ENCODE assay signal across 9 mouse cellular contexts in genomic region chr17:12858072-12858471, GRCm38 (mm10). TPM values are rescaled to one million over a fixed set of nuclear protein-coding genes. Genes with fewer than 3 reads are reported as not detected.
A peak's percentile ranks its signal among the peaks of the same experiment; 100 is the strongest.
DNase-seq lines count a peak whose midpoint lies in the region; TF ChIP-seq lines count a peak whose summit lies in the region.
"Had no signal": no experiment of that assay in that cellular context is flagged by ENCODE, and none has a peak within 500 bp of the region (broad histone marks: within the 10 kb centered on the region; RNA-seq: fewer than 3 reads in every experiment).

No protein-coding gene starts in this region.

- H3K27ac ChIP-seq in layer of hippocampus, adult 2 months: no peak overlapping the region
- H3K27ac ChIP-seq: lung, embryonic 15.5 days had no signal

- DNase-seq in adrenal gland, postnatal 14 days: peak; percentile 21
- DNase-seq in adrenal gland, adult 2 months: no peak
- no peak for DNase-seq in layer of hippocampus, adult 2 months (ENCODE audit: low spot score in 2 of 2)
- DNase-seq in layer of hippocampus, adult 9-11 months: no peak
- DNase-seq in ZHBTc4 (ENCODE audit: low read depth, low spot score): peak; percentile 43
- DNase-seq in retina, embryonic 14.5 days (ENCODE audit: low spot score): peak; percentile 55
- DNase-seq in right cerebral cortex, postnatal 36 days (ENCODE audit: low spot score in 2 of 2): no peak
- no peak for DNase-seq in left cerebral cortex, postnatal 25 days (ENCODE audit: low spot score in 2 of 2)

- TF ChIP-seq CTCF in layer of hippocampus, adult 2 months (conservative IDR thresholded peaks at IDR 0.05): peak; percentile 84

- no peak overlapping the region for H3K4me3 ChIP-seq in layer of hippocampus, adult 2 months
- H3K4me3 ChIP-seq: lung, embryonic 15.5 days had no signal

- intact Hi-C loops in left cerebral cortex, postnatal 25 days (cut with DNase I): no loop called here

RNA-seq across cellular contexts. Expression of gene Mas1, which starts 9.9 kb away (rescaled TPM):
- not detected in 2 replicates for total RNA-seq in adrenal gland, postnatal 14 days (2021)
- not detected for total RNA-seq in adrenal gland, adult 2 months (2021)
- polyA plus RNA-seq in adrenal gland, adult 2 months (2012; rRNA removed): not detected in 2 replicates
- 10 to 100 TPM; 56.2 to 56.3 TPM for total RNA-seq in layer of hippocampus, adult 2 months (2021)
- total RNA-seq in left cerebral cortex, postnatal 25 days (2021): 10 to 100 TPM; 37.2 to 39.0 TPM

RNA-seq across cellular contexts. Expression of gene Mrgprh, which starts 17.8 kb away (rescaled TPM):
- 0.19 TPM in 2 replicates for total RNA-seq in adrenal gland, postnatal 14 days (2021)
- under 1 TPM in 1 of 2 experiments, not detected in 1; 0.21 TPM for total RNA-seq in adrenal gland, adult 2 months (2021)
- polyA plus RNA-seq in adrenal gland, adult 2 months (2012; rRNA removed): 0.11 TPM in 1 of 2 replicates, not detected in the other
- under 1 TPM in 1 of 2 experiments, not detected in 1; 0.25 TPM for total RNA-seq in layer of hippocampus, adult 2 months (2021)
- under 1 TPM in 1 of 2 experiments, not detected in 1; 0.37 TPM for total RNA-seq in left cerebral cortex, postnatal 25 days (2021)
- polyA plus RNA-seq: lung, embryonic 15.5 days had no signal

RNA-seq across cellular contexts. Expression of gene Pnldc1, which starts 52.0 kb away (rescaled TPM):
- total RNA-seq in adrenal gland, postnatal 14 days (2021): 2.6 and 4.6 TPM in 2 replicates
- 1 to 10 TPM; 4.6 TPM for total RNA-seq in adrenal gland, adult 2 months (2021)
- 1.5 and 2.8 TPM in 2 replicates for polyA plus RNA-seq in adrenal gland, adult 2 months (2012; rRNA removed)
- total RNA-seq in layer of hippocampus, adult 2 months (2021): 1 to 10 TPM; 3.9 to 6.2 TPM
- 1 to 10 TPM; 2.3 to 2.7 TPM for total RNA-seq in left cerebral cortex, postnatal 25 days (2021)

RNA-seq across cellular contexts. Expression of gene Tcp1, which starts 57.4 kb away (rescaled TPM):
- 232 and 252 TPM in 2 replicates for total RNA-seq in adrenal gland, postnatal 14 days (2021)
- 100 to 1,000 TPM; 208 to 230 TPM for total RNA-seq in adrenal gland, adult 2 months (2021)
- 27.8 and 34.9 TPM in 2 replicates for polyA plus RNA-seq in adrenal gland, adult 2 months (2012; rRNA removed)
- 100 to 1,000 TPM; 201 to 208 TPM for total RNA-seq in layer of hippocampus, adult 2 months (2021)
- total RNA-seq in left cerebral cortex, postnatal 25 days (2021): 100 to 1,000 TPM; 210 to 217 TPM

RNA-seq across cellular contexts. Expression of gene Mrpl18, which starts 58.1 kb away (rescaled TPM):
- total RNA-seq in adrenal gland, postnatal 14 days (2021): 84.1 and 86.9 TPM in 2 replicates
- total RNA-seq in adrenal gland, adult 2 months (2021): 10 to 100 TPM; 59.6 to 81.3 TPM
- 24.1 and 26.7 TPM in 2 replicates for polyA plus RNA-seq in adrenal gland, adult 2 months (2012; rRNA removed)
- 10 to 100 TPM; 60.9 to 68.9 TPM for total RNA-seq in layer of hippocampus, adult 2 months (2021)
- total RNA-seq in left cerebral cortex, postnatal 25 days (2021): 10 to 100 TPM; 59.7 to 65.2 TPM

Comparison
In these comparisons a context has a peak if more than half of its experiments do, and no peak if none do; other contexts are left out.
1. DNase-seq: peak in adrenal gland, postnatal 14 days (single experiment), ZHBTc4 (single experiment) and retina, embryonic 14.5 days (single experiment); none in adrenal gland, adult 2 months (single experiment), layer of hippocampus, adult 2 months (0 of 2), layer of hippocampus, adult 9-11 months (single experiment), right cerebral cortex, postnatal 36 days (0 of 2) and left cerebral cortex, postnatal 25 days (0 of 2).
2. RNA of gene Mas1, which starts 9.9 kb away (total RNA-seq): 56.2 to 56.3 TPM in layer of hippocampus, adult 2 months and 37.2 to 39.0 TPM in left cerebral cortex, postnatal 25 days; not detected in adrenal gland, postnatal 14 days and not detected in adrenal gland, adult 2 months; every median in the first group is over 10 times any median in the second.